Mouse (Mus musculus) adrenal gland (tissue): Measurements from ENCODE around the gene Sema5b.

ENCODE experiments used
- intact Hi-C: fragments of 180-260 bp; cut with DNase I; formaldehyde crosslinking; loops from one replicate; pipeline ENCODE4 v1.15.1; 2025

The Sema5b gene

DNA sequence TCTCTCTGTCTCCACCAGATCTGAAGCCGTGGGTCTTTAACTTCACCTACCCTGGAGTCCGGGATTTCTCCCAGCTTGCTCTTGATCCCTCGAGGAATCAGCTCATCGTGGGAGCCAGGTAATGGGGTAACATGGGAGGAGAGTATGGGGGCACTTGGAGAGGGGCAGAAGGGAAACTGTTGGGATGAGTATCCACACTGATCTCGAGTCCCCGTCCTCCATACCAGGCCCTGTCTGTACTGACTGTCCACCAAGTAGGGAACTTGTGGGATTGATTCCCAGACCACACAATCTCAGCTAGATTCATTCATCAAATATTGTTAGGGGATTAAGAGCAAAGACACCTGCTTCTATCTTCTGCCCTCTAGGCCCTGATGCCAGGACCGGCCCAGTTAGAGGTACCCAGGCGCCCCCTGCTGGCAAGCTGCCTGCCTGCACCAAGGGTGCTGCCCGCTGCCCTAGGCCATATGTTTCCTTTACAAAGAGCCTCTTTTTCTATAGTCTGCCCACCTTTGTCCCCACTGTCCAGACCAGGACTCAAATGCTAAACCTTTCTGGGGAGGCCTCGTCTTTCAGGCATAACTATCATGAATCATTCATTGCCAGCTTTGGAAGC, 87.2 kb downstream of the Sema5b start:
- intact Hi-C loops = loop anchor here (2.0 to 5.0 kb wide), 2 partner anchors 87 to 311 kb away; partner anchors contain the start of gene Sema5b

DNA sequence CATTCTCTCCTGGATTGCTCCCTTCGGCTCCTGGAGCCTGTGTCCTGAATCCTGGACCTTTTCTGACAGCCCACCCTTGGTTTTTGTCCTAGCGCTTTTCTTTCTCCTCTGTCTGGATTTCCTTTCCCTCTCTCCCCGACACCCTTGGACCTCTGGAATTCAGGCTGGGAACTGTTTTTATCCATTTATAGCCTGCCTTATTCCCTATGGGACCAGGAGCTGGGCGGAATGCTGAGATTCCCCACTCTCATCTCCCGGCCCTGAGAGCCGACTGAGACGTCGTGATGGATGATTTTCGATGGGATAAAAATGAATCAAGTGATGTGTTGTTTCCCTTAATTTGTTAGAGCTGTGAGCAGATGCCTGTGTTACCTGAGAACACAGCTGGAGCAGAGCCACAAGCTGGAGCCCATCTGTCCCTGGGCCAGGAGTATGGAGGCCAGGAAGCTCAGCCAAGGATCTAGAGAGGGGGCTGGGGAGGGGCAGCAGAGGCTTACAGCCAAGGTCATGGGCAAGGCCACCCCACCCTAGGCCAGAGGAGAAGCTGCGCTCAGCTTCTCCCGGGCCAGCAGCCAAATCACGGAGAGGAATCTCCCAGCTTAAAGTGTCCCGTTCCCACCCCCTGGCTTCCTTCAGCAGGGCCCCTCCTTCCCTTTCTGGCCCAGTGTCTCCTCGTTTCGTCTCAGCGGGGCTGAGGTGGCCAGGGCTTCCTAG, 89.7 kb downstream of the Sema5b start:
- intact Hi-C loops = no loop called here

DNA sequence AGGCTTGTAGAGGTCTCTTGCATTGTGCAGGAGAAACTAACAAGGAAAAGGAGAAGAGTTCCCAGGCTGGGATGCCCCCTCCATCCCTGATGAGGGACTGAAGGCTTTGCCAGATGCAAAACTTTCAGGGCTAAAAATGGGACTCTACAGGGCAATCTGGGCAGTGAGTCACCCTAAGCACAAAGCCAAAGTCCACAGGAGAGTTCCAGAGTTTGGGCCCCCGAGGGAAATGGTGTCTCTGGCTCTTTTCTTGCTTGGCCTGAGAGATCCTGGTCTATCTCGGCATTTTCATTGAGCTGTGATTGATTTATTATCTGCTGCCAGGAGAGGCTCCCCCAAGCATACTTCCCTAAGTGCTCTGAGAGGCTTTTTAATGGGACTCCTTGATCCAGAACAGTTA, 92.1 kb downstream of the Sema5b start:
- intact Hi-C loops = no loop called here

DNA sequence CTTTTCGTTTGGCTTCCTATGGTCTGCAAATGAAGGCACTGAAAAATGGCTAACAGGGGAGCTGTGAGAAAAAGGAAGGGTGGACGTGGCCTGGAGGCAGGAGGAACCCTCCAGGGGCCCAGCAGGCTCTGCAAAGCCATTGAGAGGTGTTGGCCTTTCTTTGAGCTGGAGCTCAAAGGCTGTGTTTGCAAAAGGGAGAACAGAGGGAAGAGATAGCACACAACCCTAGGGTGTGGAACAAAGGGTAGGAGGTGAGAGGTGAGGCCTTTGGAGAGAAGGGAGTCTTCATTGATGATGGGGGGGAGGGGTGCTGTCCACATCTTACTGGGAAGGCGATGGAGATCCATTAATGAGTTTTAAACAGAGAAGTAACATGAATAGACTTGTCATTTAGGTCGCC, 94.0 kb downstream of the Sema5b start:
- intact Hi-C loops = no loop called here

DNA sequence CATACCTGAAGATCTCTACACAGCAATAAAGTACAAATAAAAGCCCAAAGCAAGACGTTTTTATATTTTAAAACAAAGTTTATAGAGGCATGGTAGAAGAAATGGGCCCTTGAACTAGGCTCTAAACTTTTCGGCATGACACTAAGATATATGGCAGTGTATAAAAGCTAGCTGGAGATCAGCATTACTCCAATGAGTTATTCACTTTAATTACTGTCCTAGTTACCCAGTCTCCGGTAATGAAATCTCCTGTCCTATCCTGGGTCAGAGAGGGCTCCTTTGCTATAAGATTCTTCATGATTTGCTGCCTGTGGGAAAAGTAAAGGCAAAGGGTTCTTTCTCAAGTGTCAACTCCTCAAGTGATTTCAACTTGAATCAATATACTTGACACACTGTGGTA, 98.6 kb downstream of the Sema5b start:
- intact Hi-C loops = no loop called here

DNA sequence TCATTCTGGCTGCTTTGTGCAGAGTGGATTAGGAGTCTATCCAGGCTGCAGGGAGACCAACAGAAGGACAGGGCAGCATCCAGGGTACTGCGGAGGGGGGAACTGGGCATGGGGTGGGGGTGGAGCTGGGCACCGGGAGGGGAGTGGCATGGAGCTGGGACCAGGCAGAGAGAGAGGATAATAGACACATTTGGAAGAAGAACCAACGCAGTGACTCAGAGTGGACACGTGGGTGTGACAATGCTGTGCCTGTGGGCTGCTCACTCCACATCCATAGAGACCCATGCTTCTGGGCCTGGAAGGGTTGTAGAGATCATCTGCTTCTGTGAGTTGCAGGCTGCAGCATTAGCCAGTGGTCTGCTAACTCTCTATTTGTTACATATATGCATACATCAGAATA, 107.9 kb downstream of the Sema5b start:
- intact Hi-C loops = no loop called here

DNA sequence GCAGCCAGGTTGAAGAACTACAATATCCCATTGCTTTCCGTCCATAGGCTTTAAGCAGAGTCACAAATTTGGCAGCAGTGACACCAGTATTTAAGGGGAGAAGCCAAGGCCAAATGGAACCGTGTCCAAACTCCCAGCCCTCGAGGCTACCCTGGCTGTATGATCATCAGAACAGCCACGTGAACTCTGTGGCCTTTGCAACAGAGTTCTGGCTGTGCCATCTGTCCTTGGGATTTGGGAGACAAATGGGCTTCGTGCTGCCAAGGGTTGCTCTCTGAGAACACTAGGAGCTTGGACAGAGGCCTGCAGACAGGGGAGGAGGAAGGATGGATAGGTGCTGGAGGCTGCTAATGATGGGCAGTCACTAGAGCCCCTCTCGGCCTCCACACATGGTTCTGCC, 111.3 kb downstream of the Sema5b start:
- intact Hi-C loops = loop anchor here (5.0 kb wide), 1 partner anchor 40 kb away; no protein-coding TSS in a partner anchor

DNA sequence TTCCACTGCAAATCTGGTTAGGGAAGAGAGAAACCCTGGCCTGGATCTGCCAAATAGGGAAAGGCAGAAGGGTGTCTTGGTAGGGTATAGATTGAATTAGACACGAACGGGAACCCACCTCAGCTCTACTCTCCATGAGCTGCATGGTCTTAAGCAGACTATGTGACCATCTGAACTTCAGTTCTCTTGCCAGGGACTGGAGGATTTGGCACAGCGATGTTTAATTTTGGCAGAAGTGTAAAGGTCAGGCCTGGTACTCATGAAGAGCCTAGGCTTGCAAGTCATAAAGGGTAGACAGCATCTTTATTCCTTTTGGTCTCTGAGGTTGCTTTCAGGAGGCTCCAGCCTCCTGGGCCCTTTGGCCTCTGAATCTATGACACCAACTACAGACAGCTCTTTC, 111.8 kb downstream of the Sema5b start:
- intact Hi-C loops = loop anchor here (5.0 kb wide), 1 partner anchor 40 kb away; no protein-coding TSS in a partner anchor

DNA sequence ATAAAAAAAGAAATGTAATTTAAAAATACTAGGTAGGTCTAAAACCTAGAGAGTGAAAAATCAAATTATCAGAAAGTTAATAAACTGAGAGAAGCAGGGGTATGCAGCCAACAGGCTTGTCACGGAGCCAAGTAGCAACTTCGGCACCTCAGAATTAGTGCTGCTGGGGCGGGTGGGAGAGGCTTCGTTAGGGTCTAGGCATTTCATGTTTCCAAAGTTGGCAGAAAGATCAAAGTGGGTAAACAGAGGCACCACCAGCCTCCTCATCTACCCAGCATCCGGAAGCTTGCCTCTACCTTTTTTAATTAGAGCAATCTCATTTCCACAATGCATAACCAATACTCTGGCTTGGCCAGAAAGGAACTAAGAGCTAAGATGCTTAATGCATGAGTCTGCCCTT, 113.0 kb downstream of the Sema5b start:
- intact Hi-C loops = loop anchor here (5.0 kb wide), 1 partner anchor 38 kb away; no protein-coding TSS in a partner anchor

DNA sequence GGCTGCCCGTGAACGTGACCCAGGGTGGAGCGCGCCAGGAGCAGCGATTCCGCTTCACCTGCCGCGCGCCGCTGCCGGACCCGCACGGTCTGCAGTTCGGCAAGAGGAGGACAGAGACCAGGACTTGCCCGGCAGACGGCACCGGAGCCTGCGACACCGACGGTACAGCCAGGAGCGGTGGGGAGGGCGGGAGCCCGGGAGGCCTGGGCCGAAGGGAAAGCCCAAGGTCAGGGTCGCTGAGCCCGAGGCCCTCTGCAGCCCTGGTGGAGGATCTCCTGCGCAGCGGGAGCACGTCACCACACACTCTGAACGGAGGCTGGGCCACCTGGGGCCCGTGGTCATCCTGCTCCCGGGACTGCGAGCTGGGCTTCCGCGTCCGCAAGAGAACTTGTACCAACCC, 119.3 kb downstream of the Sema5b start:
- intact Hi-C loops = no loop called here

DNA sequence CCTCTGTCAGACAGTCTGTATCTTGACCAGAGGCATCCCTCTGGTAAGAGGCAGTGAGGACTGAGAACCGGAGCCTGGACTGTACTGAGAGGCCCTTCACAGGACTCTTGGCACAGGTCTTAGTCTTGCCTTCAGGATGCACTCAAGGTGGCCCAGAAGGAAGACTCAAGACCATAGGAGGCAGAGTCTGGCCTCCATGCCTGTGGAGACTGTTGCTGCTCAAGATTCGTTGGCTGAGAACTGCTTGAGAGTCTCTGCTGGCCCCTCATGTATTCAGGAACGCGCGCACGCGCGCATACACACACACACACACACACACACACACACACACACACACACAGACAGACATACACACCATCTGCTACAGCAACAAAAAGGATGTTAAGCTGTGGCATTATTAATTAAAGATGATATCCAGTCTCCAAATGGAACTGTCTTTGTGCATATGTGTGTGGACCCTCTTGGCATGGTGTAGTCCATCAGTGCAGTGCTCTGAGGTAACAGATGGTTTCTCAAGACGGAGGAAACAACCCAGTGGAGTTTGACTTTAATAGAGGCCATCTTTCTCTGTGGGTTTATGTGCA, 123.0 kb downstream of the Sema5b start:
- intact Hi-C loops = no loop called here

DNA sequence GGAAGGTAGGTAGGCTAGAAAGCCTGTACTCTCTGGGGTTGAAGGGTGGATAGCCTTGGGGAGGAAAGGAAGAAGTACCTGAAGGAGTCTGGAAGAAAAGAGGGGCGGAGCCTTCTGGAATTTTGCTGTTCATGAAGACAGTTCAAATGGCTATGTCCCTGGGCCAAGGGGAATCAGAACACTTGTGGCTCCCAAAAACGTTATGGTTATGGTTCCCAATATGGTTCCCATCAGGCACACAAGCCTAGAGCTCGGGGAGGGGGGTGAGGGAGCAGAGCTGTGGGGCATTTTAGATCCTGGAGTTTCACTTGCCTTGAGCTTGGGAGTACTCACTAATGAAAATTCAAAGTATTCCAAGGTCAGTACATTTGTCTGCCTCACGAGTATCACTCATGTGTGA, 123.9 kb downstream of the Sema5b start:
- intact Hi-C loops = no loop called here

DNA sequence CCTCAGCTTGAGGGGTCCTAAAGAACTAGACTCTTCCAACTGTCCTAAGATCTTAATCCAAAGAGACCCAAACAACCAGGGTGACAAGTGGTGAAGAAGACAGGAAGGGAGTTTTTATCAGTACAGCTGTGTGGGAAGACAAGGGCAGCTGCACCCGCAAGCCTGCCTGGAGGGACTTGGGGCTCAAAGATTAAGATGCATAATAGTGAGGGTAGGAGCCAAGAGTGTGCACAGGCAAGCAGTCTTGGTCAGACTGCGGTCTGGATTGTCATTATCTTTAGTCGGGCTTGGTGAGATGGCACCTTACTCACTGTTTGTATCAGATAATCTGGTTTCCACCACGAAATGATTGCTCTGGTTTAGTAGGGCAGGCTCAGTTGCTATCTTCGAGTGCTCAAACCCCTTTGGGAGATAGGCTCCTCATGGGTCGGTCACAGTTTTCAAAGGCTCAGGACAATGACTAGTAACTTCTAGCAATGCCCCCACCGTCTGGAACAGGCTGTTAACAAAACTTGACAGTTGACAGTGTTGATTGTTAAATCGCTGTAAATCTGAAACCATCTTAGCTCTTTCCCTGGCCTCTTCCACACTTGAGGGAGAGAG, 136.7 kb downstream of the Sema5b start:
- intact Hi-C loops = no loop called here

DNA sequence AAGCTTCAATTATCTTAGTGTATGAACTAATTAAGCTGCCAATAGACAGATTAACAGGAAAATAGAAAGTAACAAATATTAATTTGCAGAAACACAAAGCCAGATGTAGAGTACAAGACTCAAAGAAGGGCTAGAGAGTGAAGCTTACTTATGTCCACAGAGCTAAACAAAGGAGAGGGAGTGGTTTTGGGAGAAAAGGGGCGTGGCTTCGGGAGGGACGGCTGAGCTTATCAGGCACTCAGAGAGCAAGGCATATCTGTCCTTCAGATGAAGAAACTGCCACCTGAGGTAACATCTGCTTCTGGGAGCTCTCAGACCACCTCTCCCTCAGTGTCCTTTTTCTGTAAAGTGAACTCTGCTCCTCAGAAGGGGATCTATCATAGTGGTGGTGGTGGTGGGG, 137.5 kb downstream of the Sema5b start:
- intact Hi-C loops = no loop called here

DNA sequence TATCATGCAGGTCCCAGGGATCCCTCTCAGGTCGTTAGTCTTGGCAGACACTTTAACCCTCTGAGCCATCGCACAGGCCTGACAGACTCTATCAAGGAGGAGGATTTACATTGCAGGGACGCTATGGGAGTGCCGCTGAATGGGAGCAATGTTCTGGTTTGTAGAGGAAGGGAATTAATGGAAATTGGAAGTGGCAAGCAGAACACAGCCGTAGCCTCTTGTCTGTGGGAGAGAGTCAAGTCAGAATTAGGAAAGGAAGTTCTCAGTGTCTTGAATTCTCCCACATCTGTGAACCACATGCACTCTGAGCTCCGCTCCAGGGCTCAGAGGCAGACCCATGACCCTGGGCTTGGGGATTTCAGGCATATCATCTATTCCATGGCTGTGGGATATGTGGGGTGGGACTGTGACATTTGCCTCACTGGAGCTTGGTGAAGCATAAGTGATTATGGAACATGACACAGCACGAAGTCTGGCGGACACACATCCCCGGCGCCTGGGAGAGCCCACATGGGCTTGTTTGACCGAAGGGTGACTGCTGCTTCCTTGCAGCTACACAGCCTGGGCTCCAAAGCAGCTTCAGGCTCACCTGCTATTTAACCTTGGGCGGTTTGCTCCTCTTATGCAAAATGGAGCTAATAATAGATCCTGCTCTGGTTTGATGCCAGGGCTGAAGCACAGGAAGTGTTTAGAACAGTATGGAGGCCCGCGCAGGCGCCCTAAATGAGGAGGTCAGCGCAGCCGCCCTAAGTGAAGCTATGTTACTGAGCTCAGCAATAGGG, 140.6 kb downstream of the Sema5b start:
- intact Hi-C loops = no loop called here

DNA sequence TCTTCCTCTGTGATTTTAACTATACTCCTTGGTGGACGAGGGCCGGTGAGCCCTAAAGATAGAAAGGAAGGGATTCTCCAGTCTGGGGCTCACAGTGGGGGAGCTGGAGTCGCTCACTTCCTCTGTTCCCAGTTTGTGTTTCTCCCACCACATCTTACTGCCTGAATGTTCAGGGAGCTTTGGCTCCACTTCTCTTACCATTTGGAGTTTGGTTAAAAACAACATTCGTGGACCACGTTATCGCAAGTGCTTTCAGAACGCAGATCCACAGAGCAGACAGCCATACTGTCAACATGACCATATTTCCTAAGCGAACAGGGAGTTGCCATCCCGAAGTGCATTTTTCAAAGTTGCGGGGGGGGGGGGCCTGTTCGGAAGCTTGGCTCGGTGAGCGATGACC, 144.1 kb downstream of the Sema5b start:
- intact Hi-C loops = no loop called here

DNA sequence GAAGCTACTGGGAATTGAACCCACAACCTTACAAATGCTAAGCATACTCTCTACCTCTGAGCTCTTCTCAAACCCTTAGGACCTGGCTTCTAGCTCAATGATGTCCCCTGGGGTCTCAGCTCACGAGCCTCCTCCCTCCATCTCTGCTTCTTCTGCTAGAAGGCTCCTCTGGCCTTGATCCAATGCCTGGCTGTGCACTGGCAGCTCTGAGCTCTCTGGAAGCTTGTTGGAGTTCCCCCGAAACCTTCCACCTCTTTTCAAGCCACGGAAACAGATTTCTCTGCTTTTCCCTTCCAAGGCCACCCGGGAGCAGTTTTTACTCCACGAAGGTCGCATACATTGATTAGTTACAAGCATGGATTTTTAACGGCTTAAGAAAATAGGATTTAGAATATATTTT, 145.5 kb downstream of the Sema5b start:
- intact Hi-C loops = no loop called here

DNA sequence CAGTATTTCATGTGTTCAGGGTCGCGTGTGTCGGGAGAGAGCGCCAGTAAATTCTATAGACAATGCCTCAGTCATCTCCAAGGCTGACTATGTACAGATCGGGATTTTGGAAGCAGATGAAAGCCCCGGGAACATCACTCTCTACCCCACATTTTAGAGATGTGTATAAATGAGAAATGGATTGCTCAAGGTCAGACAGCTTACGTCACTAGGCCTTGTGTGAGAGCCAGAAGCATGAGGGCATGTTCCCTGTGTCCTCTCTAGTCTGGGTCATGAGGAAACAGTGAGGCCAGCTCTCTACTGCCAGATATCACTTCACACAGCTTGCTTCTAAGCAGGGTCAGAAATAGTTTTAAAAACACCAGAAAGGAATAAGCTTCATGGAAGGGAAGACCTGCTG, 150.7 kb downstream of the Sema5b start:
- intact Hi-C loops = loop anchor here (5.0 kb wide), 1 partner anchor 39 kb away; no protein-coding TSS in a partner anchor

DNA sequence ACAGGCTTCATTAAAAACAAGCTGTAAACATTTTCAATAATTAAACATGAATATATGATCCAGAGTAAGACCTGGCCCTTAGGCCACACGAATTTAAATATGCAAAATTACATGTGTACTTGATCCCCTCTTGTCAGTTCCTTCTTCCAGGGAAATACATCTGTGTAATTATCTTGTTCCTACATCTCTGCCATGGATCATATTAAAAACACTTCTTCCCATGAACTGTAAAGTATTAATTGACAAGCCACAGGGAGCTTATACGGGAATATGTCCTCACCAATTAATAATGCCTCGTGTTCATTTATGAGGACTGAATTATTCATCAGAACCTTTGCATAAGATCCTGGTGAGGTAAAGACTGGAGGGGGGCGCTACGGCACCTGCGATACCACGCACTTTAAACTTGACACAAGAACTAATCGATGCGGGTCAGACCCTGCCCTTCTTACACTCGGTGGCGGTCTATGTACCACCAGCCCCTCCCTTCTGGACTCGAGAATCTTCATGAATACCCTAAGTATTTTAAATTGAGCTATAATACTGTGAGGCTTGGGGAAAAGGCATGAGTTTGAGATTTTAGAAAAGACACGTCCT, 153.4 kb downstream of the Sema5b start:
- intact Hi-C loops = loop anchor here (5.0 kb wide), 1 partner anchor 42 kb away; no protein-coding TSS in a partner anchor

DNA sequence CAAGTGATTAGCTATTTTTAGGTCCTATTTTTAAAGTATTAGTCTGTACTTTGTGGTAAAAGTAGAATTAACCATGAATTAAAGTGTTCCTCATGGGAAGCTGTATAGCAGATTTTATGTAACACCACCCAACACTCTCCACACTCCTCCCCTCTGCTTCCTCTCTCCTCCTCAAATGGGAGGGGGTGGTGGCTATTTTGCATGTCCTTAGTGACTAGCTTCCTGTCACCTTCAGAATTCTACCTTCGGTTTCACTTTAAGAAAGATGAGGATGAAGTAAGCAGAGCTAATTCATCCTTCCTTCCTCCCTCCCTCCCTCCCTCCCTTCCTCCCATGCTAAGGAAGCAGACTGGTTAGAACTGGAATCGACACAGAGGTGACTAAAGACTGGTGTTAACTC, 155.2 kb downstream of the Sema5b start:
- intact Hi-C loops = no loop called here

DNA sequence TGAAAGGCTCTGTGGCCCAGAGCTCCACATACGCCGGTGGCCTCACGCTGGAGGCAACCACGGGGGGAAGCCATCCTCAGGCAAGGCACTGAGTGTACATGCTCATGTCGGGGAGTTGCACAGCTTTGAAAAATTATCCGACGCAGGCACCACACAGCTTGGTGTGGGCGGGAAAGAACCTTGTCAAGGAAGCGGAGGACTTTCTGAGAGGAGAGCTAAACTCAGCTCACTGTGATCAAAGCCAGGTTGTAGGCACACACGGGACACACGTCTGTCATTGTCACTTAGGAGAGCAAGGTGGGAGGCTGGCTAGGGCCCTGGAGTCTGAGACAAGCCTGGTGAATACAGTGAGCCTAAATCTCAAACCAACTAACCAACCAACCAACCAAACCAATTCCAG, 160.9 kb downstream of the Sema5b start:
- intact Hi-C loops = no loop called here
